Mouse (Mus musculus): ENCODE measurements around the gene Zdhhc23. TPM values are rescaled to one million over a fixed set of nuclear protein-coding genes. Genes with fewer than 3 reads are reported as not detected.

The Zdhhc23 gene
- total RNA-seq, 1 experiment: 3.3 TPM

GRCm38 (mm10) chr16:44015416-44016158 is 36.0 kb upstream of the Zdhhc23 start:
- Histone ChIP-seq H3K27ac (ENCODE audit: insufficient read depth, low read depth, low read length, poor library complexity, severe bottlenecking) (no peak overlapping the region), H3K9ac (ENCODE audit: insufficient read depth, low read depth, low read length, poor library complexity, severe bottlenecking) (no peak overlapping the region), H3K4me3 (ENCODE audit: insufficient read depth in 1 of 2, low read depth in 1 of 2, low read length in 2 of 2, poor library complexity in 1 of 2, severe bottlenecking in 1 of 2) (no peak overlapping the region), H3K36me3 (ENCODE audit: control insufficient read depth, insufficient read depth, low read length, poor library complexity, severe bottlenecking) (no peaks in the 10 kb centered on the region), H3K9me3 (ENCODE audit: control insufficient read depth, insufficient read depth, low read depth, low read length) (no peaks in the 10 kb centered on the region), H3K4me1 (ENCODE audit: control insufficient read depth in 2 of 2, insufficient read depth in 2 of 2, low read length in 2 of 2, poor library complexity in 1 of 2) (peaks cover 0 to 2% of the 10 kb centered on the region in 2 experiments; a peak in 1 of 4 replicates)
- no peak for DNase-seq (ENCODE audit: low read depth, low spot score)
- no peak for TF ChIP-seq HCFC1 (IDR thresholded peaks at IDR 0.05; ENCODE audit: borderline replicate concordance, insufficient read depth, low read length)
- no peak for TF ChIP-seq ZNF384 (IDR thresholded peaks at IDR 0.05; ENCODE audit: low read depth, low read length)
- TF ChIP-seq ZC3H11A (IDR thresholded peaks at IDR 0.05; ENCODE audit: borderline replicate concordance, low read depth, low read length): no peak
- TF ChIP-seq CHD2 (IDR thresholded peaks at IDR 0.05; ENCODE audit: low read depth, low read length): no peak
- in situ Hi-C loops (cut with MboI; ENCODE audit: low sequenced_read_pairs in 2 of 2, unreplicated experiment in 2 of 2): no loop called here

- in situ Hi-C loops (cut with MboI; ENCODE audit: low sequenced_read_pairs in 2 of 2, unreplicated experiment in 2 of 2): no loop called here
- no peak for DNase-seq (ENCODE audit: low read depth, low spot score)
- Histone ChIP-seq H3K27ac (ENCODE audit: insufficient read depth, low read depth, low read length, poor library complexity, severe bottlenecking) (no peak overlapping the region), H3K4me1 (ENCODE audit: control insufficient read depth in 2 of 2, insufficient read depth in 2 of 2, low read length in 2 of 2, poor library complexity in 1 of 2) (no peaks in the 10 kb centered on the region), H3K36me3 (ENCODE audit: control insufficient read depth, insufficient read depth, low read length, poor library complexity, severe bottlenecking) (no peaks in the 10 kb centered on the region), H3K4me3 (ENCODE audit: insufficient read depth in 1 of 2, low read depth in 1 of 2, low read length in 2 of 2, poor library complexity in 1 of 2, severe bottlenecking in 1 of 2) (no peak overlapping the region), H3K9ac (ENCODE audit: insufficient read depth, low read depth, low read length, poor library complexity, severe bottlenecking) (no peak overlapping the region), H3K9me3 (ENCODE audit: control insufficient read depth, insufficient read depth, low read depth, low read length) (no peaks in the 10 kb centered on the region)
- TF ChIP-seq MAFK (IDR thresholded peaks at IDR 0.05; ENCODE audit: insufficient read depth, low read depth, low read length) (no peak), ZC3H11A (IDR thresholded peaks at IDR 0.05; ENCODE audit: borderline replicate concordance, low read depth, low read length) (no peak), HCFC1 (IDR thresholded peaks at IDR 0.05; ENCODE audit: borderline replicate concordance, insufficient read depth, low read length) (no peak), ZNF384 (IDR thresholded peaks at IDR 0.05; ENCODE audit: low read depth, low read length) (no peak), CHD2 (IDR thresholded peaks at IDR 0.05; ENCODE audit: low read depth, low read length) (no peak)
Measured at GRCm38 (mm10) chr16:44011010-44011409, 31.4 kb upstream of the Zdhhc23 start.

GRCm38 (mm10) chr16:44002086-44002485 is 22.5 kb upstream of the Zdhhc23 start:
- H3K27ac ChIP-seq (ENCODE audit: insufficient read depth, low read depth, low read length, poor library complexity, severe bottlenecking): no peak overlapping the region
- DNase-seq (ENCODE audit: low read depth, low spot score): peak; percentile 36
- H3K36me3 ChIP-seq (ENCODE audit: control insufficient read depth, insufficient read depth, low read length, poor library complexity, severe bottlenecking): no peaks in the 10 kb centered on the region
- no peak for TF ChIP-seq MAFK (IDR thresholded peaks at IDR 0.05; ENCODE audit: insufficient read depth, low read depth, low read length)
- no peak for TF ChIP-seq ZC3H11A (IDR thresholded peaks at IDR 0.05; ENCODE audit: borderline replicate concordance, low read depth, low read length)
- TF ChIP-seq CHD2 (IDR thresholded peaks at IDR 0.05; ENCODE audit: low read depth, low read length): no peak
- no peak for TF ChIP-seq HCFC1 (IDR thresholded peaks at IDR 0.05; ENCODE audit: borderline replicate concordance, insufficient read depth, low read length)
- no peak overlapping the region for H3K9ac ChIP-seq (ENCODE audit: insufficient read depth, low read depth, low read length, poor library complexity, severe bottlenecking)
- in situ Hi-C loops (cut with MboI; ENCODE audit: low sequenced_read_pairs in 2 of 2, unreplicated experiment in 2 of 2): no loop called here
- H3K4me3 ChIP-seq (ENCODE audit: insufficient read depth in 1 of 2, low read depth in 1 of 2, low read length in 2 of 2, poor library complexity in 1 of 2, severe bottlenecking in 1 of 2): no peak overlapping the region
- H3K4me1 ChIP-seq (ENCODE audit: control insufficient read depth in 2 of 2, insufficient read depth in 2 of 2, low read length in 2 of 2, poor library complexity in 1 of 2): peaks cover 0 to 4% of the 10 kb centered on the region in 2 experiments; a peak in 1 of 4 replicates
- no peaks in the 10 kb centered on the region for H3K9me3 ChIP-seq (ENCODE audit: control insufficient read depth, insufficient read depth, low read depth, low read length)

- Histone ChIP-seq H3K36me3 (ENCODE audit: control insufficient read depth, insufficient read depth, low read length, poor library complexity, severe bottlenecking) (no peaks in the 10 kb centered on the region), H3K9ac (ENCODE audit: insufficient read depth, low read depth, low read length, poor library complexity, severe bottlenecking) (no peak overlapping the region), H3K4me3 (ENCODE audit: insufficient read depth in 1 of 2, low read depth in 1 of 2, low read length in 2 of 2, poor library complexity in 1 of 2, severe bottlenecking in 1 of 2) (no peak overlapping the region), H3K27ac (ENCODE audit: insufficient read depth, low read depth, low read length, poor library complexity, severe bottlenecking) (no peak overlapping the region), H3K4me1 (ENCODE audit: control insufficient read depth in 2 of 2, insufficient read depth in 2 of 2, low read length in 2 of 2, poor library complexity in 1 of 2) (peaks cover 0 to 4% of the 10 kb centered on the region in 2 experiments; a peak in 1 of 4 replicates), H3K9me3 (ENCODE audit: control insufficient read depth, insufficient read depth, low read depth, low read length) (no peaks in the 10 kb centered on the region)
- in situ Hi-C loops (cut with MboI; ENCODE audit: low sequenced_read_pairs in 2 of 2, unreplicated experiment in 2 of 2): no loop called here
- DNase-seq (ENCODE audit: low read depth, low spot score): no peak
- TF ChIP-seq ZC3H11A (IDR thresholded peaks at IDR 0.05; ENCODE audit: borderline replicate concordance, low read depth, low read length) (no peak), CHD2 (IDR thresholded peaks at IDR 0.05; ENCODE audit: low read depth, low read length) (no peak), ZNF384 (IDR thresholded peaks at IDR 0.05; ENCODE audit: low read depth, low read length) (no peak), HCFC1 (IDR thresholded peaks at IDR 0.05; ENCODE audit: borderline replicate concordance, insufficient read depth, low read length) (no peak), MAFK (IDR thresholded peaks at IDR 0.05; ENCODE audit: insufficient read depth, low read depth, low read length) (no peak)
Measured at GRCm38 (mm10) chr16:43999541-43999940, 19.9 kb upstream of the Zdhhc23 start.

Measured in ES-E14 (cell line).